Mouse (Mus musculus): ENCODE measurements around the gene Ksr1. TPM values are rescaled to one million over a fixed set of nuclear protein-coding genes. Genes with fewer than 3 reads are reported as not detected.

Ksr1 gene
- total RNA-seq, 2 experiments from 2014 or later: 7.2 to 8.7 TPM

Other genes with a start within 250 kb of the Ksr1 start
- gene Nos2, start 225.6 kb downstream of the Ksr1 start, total RNA-seq (2015): not detected in 2 replicates
- not detected in 2 replicates for gene Nos2, start 225.6 kb downstream of the Ksr1 start, total RNA-seq (2017)
- 374 and 478 TPM in 2 replicates for gene Lgals9, start 161.5 kb downstream of the Ksr1 start, total RNA-seq (2015)
- 73.6 and 82.8 TPM in 2 replicates for gene Lgals9, start 161.5 kb downstream of the Ksr1 start, total RNA-seq (2017)
- 216 and 218 TPM in 2 replicates for gene Wsb1, start 108.3 kb upstream of the Ksr1 start, total RNA-seq (2015)
- 129 and 141 TPM in 2 replicates for gene Wsb1, start 108.3 kb upstream of the Ksr1 start, total RNA-seq (2017)
- gene Gm9964, start 150.5 kb upstream of the Ksr1 start, total RNA-seq (2015): not detected in 2 replicates
- not detected in 2 replicates for gene Gm9964, start 150.5 kb upstream of the Ksr1 start, total RNA-seq (2017)
- gene Nf1, start 193.3 kb upstream of the Ksr1 start, total RNA-seq (2015): 20.8 and 26.1 TPM in 2 replicates
- gene Nf1, start 193.3 kb upstream of the Ksr1 start, total RNA-seq (2017): 6.7 and 9.6 TPM in 2 replicates

Measured in megakaryocyte progenitor cell, adult 5-6 weeks (primary cell).